Mouse (Mus musculus): ENCODE measurements around the gene Chit1. TPM values are rescaled to one million over a fixed set of nuclear protein-coding genes. Genes with fewer than 3 reads are reported as not detected.

Chit1 gene
- total and polyA plus RNA-seq, 3 experiments = not detected

GRCm38 (mm10) chr1:134164454-134164853 lies 53.4 kb downstream of the Chit1 start:
- Histone ChIP-seq H3K9me3 (replicated peaks; ENCODE audit: insufficient read depth, low read length) (no peaks in the 10 kb centered on the region), H3K79me2 (ENCODE audit: control insufficient read depth, insufficient read depth, low read length, poor library complexity) (no peaks in the 10 kb centered on the region), H3K27me3 (ENCODE audit: control insufficient read depth in 1 of 2, insufficient read depth in 2 of 2, low read length in 2 of 2) (peaks cover 4 to 5% of the 10 kb centered on the region in 2 experiments), H3K4me1 (ENCODE audit: control insufficient read depth in 1 of 2, insufficient read depth in 2 of 2, low read length in 2 of 2) (0 out of 4 replicates have a peak, but pooled peaks cover 0 to 5% of the 10 kb centered on the region in 2 experiments), H3K36me3 (ENCODE audit: control insufficient read depth in 1 of 2, insufficient read depth in 2 of 2, low read length in 2 of 2) (no peaks in the 10 kb centered on the region), H3K4me3 (ENCODE audit: control insufficient read depth in 1 of 2, insufficient read depth in 1 of 2, low read depth in 2 of 2, low read length in 2 of 2) (no peak overlapping the region), H3K9ac (ENCODE audit: control insufficient read depth, low read depth, low read length, poor library complexity, severe bottlenecking) (no peak overlapping the region), H3K27ac (ENCODE audit: control insufficient read depth, low read depth, low read length) (no peak overlapping the region)
- TF ChIP-seq CHD2 (IDR thresholded peaks at IDR 0.05; ENCODE audit: low read length) (no peak), ETS1 (IDR thresholded peaks at IDR 0.05; ENCODE audit: low read depth, low read length) (no peak), MYB (IDR thresholded peaks at IDR 0.05; ENCODE audit: low read depth, low read length) (no peak), RAD21 (IDR thresholded peaks at IDR 0.05; ENCODE audit: low read depth, low read length) (no peak), MXI1 (IDR thresholded peaks at IDR 0.05; ENCODE audit: low read depth, low read length) (no peak), MAX (IDR thresholded peaks at IDR 0.05; ENCODE audit: low read length) (no peak), TCF12 (IDR thresholded peaks at IDR 0.05; ENCODE audit: low read depth, low read length) (no peak), MEF2A (IDR thresholded peaks at IDR 0.05; ENCODE audit: extremely low read depth, insufficient replicate concordance, low read depth, low read length, poor library complexity, severe bottlenecking) (no peak), SIN3A (IDR thresholded peaks at IDR 0.05; ENCODE audit: low read length) (no peak), CHD1 (IDR thresholded peaks at IDR 0.05; ENCODE audit: low read depth, low read length) (no peak), RCOR1 (IDR thresholded peaks at IDR 0.05; ENCODE audit: low read depth, low read length) (no peak)
- no peak for DNase-seq (ENCODE audit: low read depth, low spot score)

GRCm38 (mm10) chr1:134166547-134166946 lies 55.5 kb downstream of the Chit1 start:
- peaks cover 5 to 6% of the 10 kb centered on the region in 2 experiments for H3K27me3 ChIP-seq (ENCODE audit: control insufficient read depth in 1 of 2, insufficient read depth in 2 of 2, low read length in 2 of 2)
- H3K9ac ChIP-seq (ENCODE audit: control insufficient read depth, low read depth, low read length, poor library complexity, severe bottlenecking) = no peak overlapping the region
- no peaks in the 10 kb centered on the region for H3K36me3 ChIP-seq (ENCODE audit: control insufficient read depth in 1 of 2, insufficient read depth in 2 of 2, low read length in 2 of 2)
- H3K4me3 ChIP-seq (ENCODE audit: control insufficient read depth in 1 of 2, insufficient read depth in 1 of 2, low read depth in 2 of 2, low read length in 2 of 2) = no peak overlapping the region
- H3K27ac ChIP-seq (ENCODE audit: control insufficient read depth, low read depth, low read length) = no peak overlapping the region
- TF ChIP-seq ELF1 (IDR thresholded peaks at IDR 0.05; ENCODE audit: low read depth, low read length) = no peak
- TF ChIP-seq SIN3A (IDR thresholded peaks at IDR 0.05; ENCODE audit: low read length) = no peak
- no peak for TF ChIP-seq EP300 (IDR thresholded peaks at IDR 0.05; ENCODE audit: low read depth in 1 of 2, low read length in 2 of 2)
- TF ChIP-seq JUND (IDR thresholded peaks at IDR 0.05; ENCODE audit: low read depth, low read length) = no peak
- H3K9me3 ChIP-seq (replicated peaks; ENCODE audit: insufficient read depth, low read length) = no peaks in the 10 kb centered on the region
- H3K79me2 ChIP-seq (ENCODE audit: control insufficient read depth, insufficient read depth, low read length, poor library complexity) = no peaks in the 10 kb centered on the region
- 0 out of 4 replicates have a peak, but pooled peaks cover 0 to 5% of the 10 kb centered on the region in 2 experiments for H3K4me1 ChIP-seq (ENCODE audit: control insufficient read depth in 1 of 2, insufficient read depth in 2 of 2, low read length in 2 of 2)
- no peak for DNase-seq (ENCODE audit: low read depth, low spot score)

All from MEL (cell line).